Mouse (Mus musculus): ENCODE results near the gene Nus1. TPM values are rescaled to one million over a fixed set of nuclear protein-coding genes. Genes with fewer than 3 reads are reported as not detected.

The Nus1 gene
- 24.8 and 25.1 TPM in 2 replicates for polyA plus RNA-seq (2014; fragmentation: Nextera tagmentation; extraction: Ambion mirVana)

GRCm38 (mm10) chr10:52417299-52417997 lies at the start of gene Nus1:
TSS of gene Nus1 (plus strand) at chr10:52417547.
- Histone ChIP-seq H3K4me1 (replicated peaks; ENCODE audit: control insufficient read depth, insufficient read depth, low read length) (peaks cover 27% of the 10 kb centered on the region), H3K9me3 (ENCODE audit: control insufficient read depth, low read length) (no peaks in the 10 kb centered on the region), H3K9ac (peak within 1 kb of the TSS; percentile 79), H3K27me3 (ENCODE audit: control insufficient read depth, insufficient read depth, low read length) (no peaks in the 10 kb centered on the region), H3K27ac (peak within 1 kb of the TSS; percentile 98), H3K4me3 (replicated peaks; ENCODE audit: low read length) (peak within 1 kb of the TSS; percentile 81), H3K4me2 (replicated peaks) (peak within 1 kb of the TSS; percentile 72), H3K36me3 (replicated peaks; ENCODE audit: control insufficient read depth, insufficient read depth) (no peaks in the 10 kb centered on the region)
- 1% methylated on average over 78 of the region's 79 CpGs for WGBS
- ATAC-seq (ENCODE audit: low FRiP score) (peak; percentile 99), DNase-seq (ENCODE audit: low spot score) (peak; percentile 98)

- Histone ChIP-seq H3K27ac (no peak overlapping the region), H3K9me3 (ENCODE audit: control insufficient read depth, low read length) (no peaks in the 10 kb centered on the region), H3K9ac (no peak overlapping the region), H3K27me3 (ENCODE audit: control insufficient read depth, insufficient read depth, low read length) (no peaks in the 10 kb centered on the region), H3K4me2 (replicated peaks) (no peak overlapping the region), H3K36me3 (replicated peaks; ENCODE audit: control insufficient read depth, insufficient read depth) (no peaks in the 10 kb centered on the region), H3K4me3 (replicated peaks; ENCODE audit: low read length) (no peak overlapping the region), H3K4me1 (replicated peaks; ENCODE audit: control insufficient read depth, insufficient read depth, low read length) (no peaks in the 10 kb centered on the region)
- DNase-seq (ENCODE audit: low spot score) (no peak), ATAC-seq (ENCODE audit: low FRiP score) (no peak)
- 92% methylated on average over 4 of the region's 4 CpGs for WGBS
These were observed 49.0 kb upstream of the Nus1 start for GRCm38 (mm10) chr10:52368376-52368775.

GRCm38 (mm10) chr10:52373834-52374233 lies 43.5 kb upstream of the Nus1 start:
- Histone ChIP-seq H3K4me3 (replicated peaks; ENCODE audit: low read length) (no peak overlapping the region), H3K9ac (no peak overlapping the region), H3K4me2 (replicated peaks) (no peak overlapping the region), H3K27ac (no peak overlapping the region), H3K36me3 (replicated peaks; ENCODE audit: control insufficient read depth, insufficient read depth) (no peaks in the 10 kb centered on the region), H3K27me3 (ENCODE audit: control insufficient read depth, insufficient read depth, low read length) (no peaks in the 10 kb centered on the region), H3K4me1 (replicated peaks; ENCODE audit: control insufficient read depth, insufficient read depth, low read length) (peaks cover 12% of the 10 kb centered on the region), H3K9me3 (ENCODE audit: control insufficient read depth, low read length) (no peaks in the 10 kb centered on the region)
- ATAC-seq (ENCODE audit: low FRiP score) (no peak), DNase-seq (ENCODE audit: low spot score) (no peak)
- WGBS, result 79% methylated on average over 4 of the region's 4 CpGs

- no peak overlapping the region for H3K9ac ChIP-seq
- no peak overlapping the region for H3K4me2 ChIP-seq (replicated peaks)
- no peak overlapping the region for H3K27ac ChIP-seq
- no peaks in the 10 kb centered on the region for H3K9me3 ChIP-seq (ENCODE audit: control insufficient read depth, low read length)
- no peak for DNase-seq (ENCODE audit: low spot score)
- no peaks in the 10 kb centered on the region for H3K36me3 ChIP-seq (replicated peaks; ENCODE audit: control insufficient read depth, insufficient read depth)
- H3K4me3 ChIP-seq (replicated peaks; ENCODE audit: low read length), result no peak overlapping the region
- H3K4me1 ChIP-seq (replicated peaks; ENCODE audit: control insufficient read depth, insufficient read depth, low read length), result peaks cover 20% of the 10 kb centered on the region
- no peaks in the 10 kb centered on the region for H3K27me3 ChIP-seq (ENCODE audit: control insufficient read depth, insufficient read depth, low read length)
- ATAC-seq (ENCODE audit: low FRiP score), result no peak
These were observed 42.7 kb upstream of the Nus1 start for GRCm38 (mm10) chr10:52374651-52375050.

- no peak overlapping the region for H3K9ac ChIP-seq
- ATAC-seq (ENCODE audit: low FRiP score), result no peak
- DNase-seq (ENCODE audit: low spot score), result no peak
These were observed 40.9 kb upstream of the Nus1 start for GRCm38 (mm10) chr10:52376422-52376821.

GRCm38 (mm10) chr10:52377813-52378212 lies 39.5 kb upstream of the Nus1 start:
- H3K27me3 ChIP-seq (ENCODE audit: control insufficient read depth, insufficient read depth, low read length), result no peaks in the 10 kb centered on the region
- no peaks in the 10 kb centered on the region for H3K9me3 ChIP-seq (ENCODE audit: control insufficient read depth, low read length)
- no peak for ATAC-seq (ENCODE audit: low FRiP score)
- no peaks in the 10 kb centered on the region for H3K36me3 ChIP-seq (replicated peaks; ENCODE audit: control insufficient read depth, insufficient read depth)
- WGBS, result 93% methylated on average over 2 of the region's 2 CpGs
- no peak for DNase-seq (ENCODE audit: low spot score)
- H3K9ac ChIP-seq, result no peak overlapping the region
- no peak overlapping the region for H3K4me2 ChIP-seq (replicated peaks)
- H3K4me3 ChIP-seq (replicated peaks; ENCODE audit: low read length), result no peak overlapping the region
- peaks cover 25% of the 10 kb centered on the region for H3K4me1 ChIP-seq (replicated peaks; ENCODE audit: control insufficient read depth, insufficient read depth, low read length)
- H3K27ac ChIP-seq, result no peak overlapping the region

More at GRCm38 (mm10) chr10:52376422-52376821, 40.9 kb upstream of the Nus1 start:
- Histone ChIP-seq H3K4me1 (replicated peaks; ENCODE audit: control insufficient read depth, insufficient read depth, low read length) (peaks cover 22% of the 10 kb centered on the region), H3K4me3 (replicated peaks; ENCODE audit: low read length) (no peak overlapping the region), H3K27me3 (ENCODE audit: control insufficient read depth, insufficient read depth, low read length) (no peaks in the 10 kb centered on the region), H3K36me3 (replicated peaks; ENCODE audit: control insufficient read depth, insufficient read depth) (no peaks in the 10 kb centered on the region), H3K27ac (no peak overlapping the region), H3K9me3 (ENCODE audit: control insufficient read depth, low read length) (no peaks in the 10 kb centered on the region), H3K4me2 (replicated peaks) (no peak overlapping the region)
- 97% methylated on average over 2 of the region's 2 CpGs for WGBS

- H3K4me3 ChIP-seq (replicated peaks; ENCODE audit: low read length), result peak overlapping the region; percentile 85
- H3K4me2 ChIP-seq (replicated peaks), result peak overlapping the region; percentile 78
- H3K9me3 ChIP-seq (ENCODE audit: control insufficient read depth, low read length), result no peaks in the 10 kb centered on the region
- ATAC-seq (ENCODE audit: low FRiP score), result peak; percentile 63
- H3K36me3 ChIP-seq (replicated peaks; ENCODE audit: control insufficient read depth, insufficient read depth), result no peaks in the 10 kb centered on the region
- H3K9ac ChIP-seq, result peak overlapping the region; percentile 88
- no peaks in the 10 kb centered on the region for H3K27me3 ChIP-seq (ENCODE audit: control insufficient read depth, insufficient read depth, low read length)
- DNase-seq (ENCODE audit: low spot score), result no peak
- WGBS, result under 1% methylated on average over 19 of the region's 19 CpGs
- H3K4me1 ChIP-seq (replicated peaks; ENCODE audit: control insufficient read depth, insufficient read depth, low read length), result peaks cover 28% of the 10 kb centered on the region
- H3K27ac ChIP-seq, result peak overlapping the region; percentile 95
These were observed 36.0 kb upstream of the Nus1 start for GRCm38 (mm10) chr10:52381321-52381801.

- under 1% methylated on average over 70 of the region's 71 CpGs for WGBS
- Histone ChIP-seq H3K36me3 (replicated peaks; ENCODE audit: control insufficient read depth, insufficient read depth) (no peaks in the 10 kb centered on the region), H3K27me3 (ENCODE audit: control insufficient read depth, insufficient read depth, low read length) (no peaks in the 10 kb centered on the region), H3K9me3 (ENCODE audit: control insufficient read depth, low read length) (no peaks in the 10 kb centered on the region), H3K4me3 (replicated peaks; ENCODE audit: low read length) (peak within 1 kb of the TSS; percentile 85), H3K27ac (peak within 1 kb of the TSS; percentile 95), H3K4me1 (replicated peaks; ENCODE audit: control insufficient read depth, insufficient read depth, low read length) (peaks cover 28% of the 10 kb centered on the region), H3K9ac (peak within 1 kb of the TSS; percentile 88), H3K4me2 (replicated peaks) (peak within 1 kb of the TSS; percentile 78)
- peak; percentile 98 for DNase-seq (ENCODE audit: low spot score)
- peak; percentile 99 for ATAC-seq (ENCODE audit: low FRiP score)
These were observed 35.3 kb upstream of the Nus1 start, which contains the start of gene Gopc for GRCm38 (mm10) chr10:52381845-52382591. TSS of gene Gopc (minus strand) at chr10:52382124.

- ATAC-seq (ENCODE audit: low FRiP score) (no peak), DNase-seq (ENCODE audit: low spot score) (no peak)
- Histone ChIP-seq H3K4me3 (replicated peaks; ENCODE audit: low read length) (peak overlapping the region; percentile 85; the same call in 1 of the 2 replicates), H3K9me3 (ENCODE audit: control insufficient read depth, low read length) (no peaks in the 10 kb centered on the region), H3K4me2 (replicated peaks) (peak overlapping the region; percentile 55), H3K27ac (no peak overlapping the region), H3K36me3 (replicated peaks; ENCODE audit: control insufficient read depth, insufficient read depth) (no peaks in the 10 kb centered on the region), H3K27me3 (ENCODE audit: control insufficient read depth, insufficient read depth, low read length) (no peaks in the 10 kb centered on the region), H3K9ac (peak overlapping the region; percentile 65; the same call in 1 of the 2 replicates), H3K4me1 (replicated peaks; ENCODE audit: control insufficient read depth, insufficient read depth, low read length) (peaks cover 24% of the 10 kb centered on the region)
- 86% methylated on average over 6 of the region's 6 CpGs for WGBS
These were observed 34.3 kb upstream of the Nus1 start for GRCm38 (mm10) chr10:52383022-52383421.

Measured in hindbrain, embryonic 14.5 days (tissue).